Mouse (Mus musculus) cerebellum, adult 9-10 months (tissue): ENCODE measurements around the gene Rpl39.
A peak's percentile ranks its signal among the peaks of the same experiment; 100 is the strongest.
"Not testable (repeated sequence)": the region's sequence is repeated elsewhere in the genome, so short reads cannot be mapped to it uniquely, and the experiment has no call there.

ENCODE experiments used
- DNase-seq: peaks from one replicate; pipeline ENCODE4 v3.0.0; 2022

Gene Rpl39

DNA sequence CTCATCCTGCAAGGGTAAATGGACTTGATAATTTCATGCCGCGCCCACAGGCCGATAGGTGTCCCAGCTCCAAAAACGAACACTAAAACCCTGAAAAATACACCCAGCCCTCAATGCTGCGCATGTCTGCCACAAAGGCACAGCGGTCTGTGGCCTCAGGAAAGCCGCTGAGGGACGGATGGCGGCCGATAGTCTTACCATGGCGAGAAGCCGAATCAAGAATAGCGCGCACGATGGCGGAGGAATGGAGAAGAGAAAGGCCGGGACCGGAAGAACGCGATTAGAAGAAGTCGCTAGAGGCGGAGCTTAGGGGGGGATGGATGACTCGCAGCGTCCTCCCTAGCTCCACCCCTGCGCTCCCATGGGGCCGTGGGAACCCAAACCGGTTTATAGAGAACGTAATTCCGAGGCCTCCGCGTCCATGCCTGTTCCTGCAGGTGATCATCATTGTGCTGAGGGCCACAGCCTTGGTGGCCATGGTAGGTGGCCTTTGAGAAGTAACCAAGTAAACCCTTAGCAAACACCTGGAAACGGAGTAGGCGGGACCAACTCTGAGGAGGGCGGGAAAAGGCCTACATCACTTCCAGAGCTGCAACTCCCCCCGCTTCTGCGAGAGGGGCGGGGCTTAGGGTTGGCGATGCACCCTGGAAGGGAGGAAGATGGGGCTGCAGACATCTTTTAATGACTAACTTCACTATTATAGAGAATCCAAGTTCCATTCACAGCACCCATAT, at the start of gene Rpl39:
Gene Rpl39, minus strand, starts transcription at position 476 of the 734 bp plus-strand sequence.
- peak; percentile 92 for DNase-seq

GRCm38 (mm10) chrX:37126671-37127358, 41.6 kb upstream of the Rpl39 start, which contains the start of gene Nkap:
Nkap (plus strand) TSS chrX:37126795.
- DNase-seq: peak; percentile 81

DNA sequence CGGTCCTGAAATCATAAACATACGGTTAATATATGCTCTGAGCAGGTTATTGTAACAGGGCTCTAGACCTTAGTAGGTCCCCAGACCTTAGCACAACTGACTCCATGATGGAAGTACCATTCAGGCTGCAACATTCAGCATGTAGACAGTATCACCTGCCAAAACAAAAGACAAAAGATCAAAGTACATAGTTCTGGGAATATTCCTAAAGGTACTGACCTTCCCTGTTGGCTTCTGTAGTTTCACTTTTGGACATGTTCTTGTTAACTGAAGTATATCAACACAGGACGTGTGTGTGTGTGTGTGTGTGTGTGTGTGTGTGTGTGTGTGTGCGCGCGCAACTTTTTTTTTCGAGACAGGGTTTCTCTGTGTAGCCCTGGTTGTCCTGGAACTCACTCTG, 40.3 kb upstream of the Rpl39 start:
- no peak for DNase-seq

- no peak for DNase-seq
These were observed 35.0 kb upstream of the Rpl39 start for GRCm38 (mm10) chrX:37120212-37120611.

DNA sequence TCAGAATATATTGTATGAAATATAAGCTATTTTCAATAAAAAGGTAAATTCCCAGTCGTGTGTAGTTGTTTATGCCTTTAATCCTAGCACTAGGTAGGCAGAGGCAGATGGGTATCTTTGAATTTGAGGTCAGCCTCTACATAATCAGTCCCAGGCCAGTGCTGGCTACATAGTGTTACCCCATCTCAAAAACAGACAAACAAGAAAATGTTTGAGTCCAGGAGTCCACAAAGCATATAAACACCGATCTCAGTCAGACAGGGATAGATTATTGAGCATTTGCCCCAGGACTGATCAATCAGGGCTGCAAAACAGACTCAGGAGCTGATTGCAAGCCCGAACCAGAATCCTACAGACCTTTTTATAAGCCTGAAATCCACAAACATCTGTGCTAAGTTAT, 34.4 kb upstream of the Rpl39 start:
- DNase-seq: no peak

- DNase-seq: no peak
These were observed 31.9 kb upstream of the Rpl39 start for GRCm38 (mm10) chrX:37117085-37117484.

DNA sequence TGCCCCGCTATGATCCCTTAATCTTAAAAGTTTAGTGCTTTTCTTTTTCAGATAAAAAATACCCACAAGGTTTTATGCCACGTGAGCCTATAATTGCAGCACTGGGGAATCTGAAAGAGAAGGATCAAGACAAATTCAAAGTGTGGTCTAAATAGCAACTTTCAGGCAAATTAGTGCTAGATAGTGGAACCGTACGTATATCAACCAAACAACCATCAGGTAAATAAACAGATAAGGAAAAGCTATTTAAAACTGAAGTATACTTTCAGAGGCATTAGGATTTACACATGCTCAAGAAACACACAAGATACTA, 25.6 kb upstream of the Rpl39 start:
- no peak for DNase-seq

DNA sequence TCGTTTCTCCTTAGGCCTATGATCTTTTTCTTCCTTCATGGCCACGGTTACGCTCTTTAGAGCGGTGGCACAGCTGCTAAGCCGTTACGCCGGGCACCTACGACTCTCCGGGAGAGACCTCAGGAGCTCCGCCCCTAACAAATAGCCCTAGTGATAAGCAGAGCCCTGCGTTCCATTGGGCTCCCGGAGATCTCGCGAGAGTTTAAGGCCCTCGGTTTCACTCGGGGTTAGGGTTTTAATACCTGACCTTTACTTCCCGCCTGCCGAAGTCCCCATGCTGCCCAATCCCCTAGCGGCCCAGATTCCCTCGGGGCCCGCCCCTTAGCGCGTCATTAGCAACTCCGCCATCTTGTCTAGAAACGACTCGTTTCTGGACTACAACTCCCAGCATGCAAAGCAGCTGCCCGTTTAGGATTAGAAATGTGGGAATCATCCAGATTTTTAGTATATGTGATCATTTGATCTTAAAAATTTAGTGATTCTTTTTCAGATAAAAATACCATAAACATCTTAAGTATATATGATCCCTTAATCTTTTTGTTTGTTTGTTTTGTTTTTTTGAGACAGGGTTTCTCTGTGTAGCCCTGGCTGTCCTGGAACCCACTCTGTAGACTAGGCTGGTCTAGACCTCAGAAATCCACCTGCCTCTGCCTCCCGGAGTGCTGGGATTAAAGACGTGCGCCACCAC, 25.1 kb upstream of the Rpl39 start, which contains the start of gene Upf3b:
Gene Upf3b, minus strand, starts transcription at position 130 of the 688 bp plus-strand sequence.
- peak; percentile 95 for DNase-seq

GRCm38 (mm10) chrX:37109526-37110192, 24.5 kb upstream of the Rpl39 start:
- DNase-seq: no peak

DNA sequence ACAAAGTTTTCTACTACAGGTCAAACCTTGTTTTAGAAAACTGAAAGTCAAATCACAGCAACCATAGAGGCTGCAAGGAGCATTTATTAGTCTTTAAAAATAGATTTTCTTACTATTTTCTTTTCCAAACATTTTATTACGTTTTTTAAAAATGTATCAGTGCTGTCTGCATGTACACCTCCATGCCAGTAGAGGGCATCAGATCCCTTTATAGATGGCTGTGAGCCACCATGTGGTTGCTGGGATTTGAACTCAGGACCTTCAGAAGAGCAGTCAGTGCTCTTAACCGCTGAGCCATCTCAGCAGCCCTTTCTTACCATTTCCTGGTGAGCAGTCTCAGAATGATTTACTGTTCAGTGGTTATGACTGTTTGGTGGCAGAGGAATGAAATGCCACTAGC, 18.6 kb upstream of the Rpl39 start:
- no peak for DNase-seq

DNA sequence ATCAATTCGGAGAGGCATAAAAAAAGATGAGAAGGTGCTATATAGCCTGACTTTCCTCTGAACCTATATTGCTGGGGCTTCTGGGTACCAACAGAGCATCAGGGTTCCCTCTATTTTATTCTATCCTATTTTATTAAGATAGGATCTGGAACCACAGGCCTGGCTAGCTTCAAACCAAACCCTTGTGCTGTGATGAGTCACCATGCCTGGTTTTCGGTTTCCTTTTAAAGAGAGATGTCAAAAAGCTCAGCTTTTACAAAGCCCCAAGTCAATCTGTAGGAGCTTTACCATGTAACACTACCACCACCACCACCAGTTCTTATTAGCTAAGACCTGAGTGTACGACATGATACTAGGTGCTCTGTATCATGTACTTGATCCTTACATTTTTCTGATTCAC, 13.5 kb upstream of the Rpl39 start:
- no peak for DNase-seq

GRCm38 (mm10) chrX:37095106-37095768, 10.0 kb upstream of the Rpl39 start:
- no peak for DNase-seq

DNA sequence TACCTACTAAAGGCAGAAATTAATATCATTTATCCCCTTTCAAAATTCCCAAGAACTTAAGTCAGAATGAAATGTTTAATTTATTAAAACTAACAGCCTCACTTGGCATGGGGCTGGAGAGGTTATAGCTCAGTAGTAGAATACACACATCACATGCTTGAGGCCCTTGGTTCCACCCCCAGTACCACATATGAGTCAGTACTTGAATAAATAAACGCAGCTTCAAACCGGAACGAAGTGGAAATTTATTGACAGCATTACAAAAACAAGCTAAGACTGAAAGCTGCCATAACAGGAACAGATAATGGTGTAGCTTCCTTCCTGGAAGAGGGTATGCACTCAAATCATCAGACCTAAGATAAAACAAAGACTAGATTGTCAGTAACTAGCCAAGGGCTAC, 6.3 kb upstream of the Rpl39 start:
- DNase-seq: no peak

DNA sequence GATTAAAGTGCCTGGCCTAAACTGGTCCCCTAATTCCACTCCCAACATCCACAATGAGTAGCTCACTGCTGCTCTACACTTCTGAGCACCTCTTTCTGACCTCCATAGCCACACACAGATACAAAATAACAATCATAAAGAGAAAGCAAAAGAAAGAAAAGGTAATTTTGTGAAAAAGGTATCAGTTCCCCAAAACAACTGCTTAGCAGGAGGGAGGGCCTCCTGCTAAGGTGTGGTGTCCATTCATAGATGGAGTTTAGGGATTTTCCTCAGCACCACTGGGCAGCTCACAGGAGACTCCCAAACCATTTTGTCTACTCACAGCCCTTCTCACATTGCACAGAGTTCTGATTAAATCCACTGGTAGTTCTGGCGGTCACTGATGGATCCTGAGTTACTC, 3.6 kb upstream of the Rpl39 start:
- no peak for DNase-seq

DNA sequence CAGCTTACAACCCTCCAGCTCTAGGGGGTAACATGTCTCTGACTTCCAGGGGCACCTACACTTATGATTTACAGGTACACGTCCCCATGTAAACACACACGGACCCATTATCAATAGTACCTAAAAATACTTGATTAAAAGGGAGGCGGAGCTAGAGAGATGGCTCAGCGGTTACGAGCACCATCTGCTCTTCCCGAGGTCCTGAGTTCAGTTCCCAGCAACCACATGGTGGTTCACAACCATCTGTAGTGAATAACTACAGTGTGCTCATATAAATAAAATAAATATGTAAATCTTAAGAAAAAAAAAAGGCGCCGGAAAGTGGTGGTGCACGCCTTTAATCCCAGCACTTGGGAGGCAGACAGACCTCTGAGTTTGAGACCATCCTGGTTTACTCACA, 463 bp upstream of the Rpl39 start:
- DNase-seq: no peak

DNA sequence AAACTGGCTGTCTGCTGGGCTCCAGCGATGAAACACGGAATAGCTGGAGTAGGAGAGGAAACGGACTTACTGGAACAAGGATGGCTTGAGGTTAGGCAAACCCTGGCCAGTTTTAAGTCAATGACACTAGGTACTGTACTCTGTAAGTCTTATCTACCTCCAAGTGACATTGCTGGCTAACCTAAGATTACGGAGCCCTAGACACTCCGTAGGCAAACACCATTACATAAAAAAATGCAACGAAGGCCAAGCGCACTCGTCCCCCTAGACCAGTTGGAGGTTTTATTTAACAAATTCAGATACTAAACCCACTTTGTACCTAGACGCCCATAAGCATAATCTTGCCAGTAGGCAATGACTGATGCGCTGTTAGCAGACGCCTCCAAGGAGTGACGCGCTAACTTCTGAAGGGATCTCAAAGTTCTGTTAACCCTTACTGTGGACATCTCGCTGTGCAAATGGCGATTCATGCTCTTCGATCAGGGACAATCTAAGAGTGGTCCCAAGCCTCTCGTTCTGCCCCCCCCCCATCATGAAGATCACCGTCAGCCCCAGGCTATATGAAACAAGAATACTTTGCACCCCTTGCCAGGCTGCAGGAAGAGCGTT, 780 bp downstream of the Rpl39 start:
- DNase-seq: peak; percentile 38

DNA sequence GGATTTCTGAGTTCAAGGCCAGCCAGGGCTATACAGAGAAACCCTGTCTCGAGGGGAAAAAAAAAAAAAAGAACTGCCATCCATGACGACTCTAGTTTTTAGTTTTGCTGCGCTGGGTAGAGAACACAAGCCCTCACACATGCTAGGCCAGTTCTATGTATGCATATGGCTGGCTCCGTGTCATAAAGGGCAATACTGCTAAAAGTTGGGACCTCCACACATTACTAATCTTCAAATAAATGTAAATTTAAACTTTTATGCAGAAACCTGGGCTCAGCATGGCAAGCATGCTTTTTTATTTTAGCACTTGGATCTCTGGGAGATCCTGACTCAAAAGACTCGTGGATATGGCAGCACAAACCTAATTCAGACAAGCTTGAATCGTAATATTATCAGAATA, 4.0 kb downstream of the Rpl39 start:
- no peak for DNase-seq

GRCm38 (mm10) chrX:37080345-37080744, 4.9 kb downstream of the Rpl39 start:
- not testable (repeated sequence) for DNase-seq

GRCm38 (mm10) chrX:37076651-37077050, 8.6 kb downstream of the Rpl39 start:
- DNase-seq: no peak

DNA sequence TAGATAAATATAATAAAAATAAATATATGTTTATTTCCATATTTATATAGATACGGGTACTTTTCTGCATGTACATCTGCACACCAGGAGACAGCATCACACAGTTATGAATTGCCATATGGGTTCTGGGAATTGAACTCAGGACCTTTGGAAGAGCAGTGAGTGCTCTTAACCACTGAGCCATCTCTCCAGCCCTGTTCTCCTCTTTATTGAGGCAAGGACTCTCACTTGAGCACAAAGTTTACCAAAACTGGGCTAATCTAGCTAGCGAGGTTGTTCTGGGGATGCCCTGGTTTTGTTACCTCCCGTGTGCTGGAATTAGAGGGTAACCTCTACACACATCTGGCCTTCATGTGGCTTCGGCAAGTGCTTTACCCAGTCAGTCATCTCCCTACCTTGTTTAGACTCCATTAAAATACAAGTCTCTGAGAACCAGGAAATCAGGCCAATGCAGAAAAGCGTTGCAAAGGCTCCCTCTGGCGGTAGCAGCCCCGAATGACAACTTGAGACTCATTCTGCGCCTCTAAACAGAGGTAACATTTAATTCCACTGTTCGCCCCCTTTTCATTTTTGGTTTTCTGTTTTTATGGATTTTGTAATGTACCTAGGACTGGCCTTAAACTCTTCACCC, 10.8 kb downstream of the Rpl39 start:
- peak; percentile 65 for DNase-seq

DNA sequence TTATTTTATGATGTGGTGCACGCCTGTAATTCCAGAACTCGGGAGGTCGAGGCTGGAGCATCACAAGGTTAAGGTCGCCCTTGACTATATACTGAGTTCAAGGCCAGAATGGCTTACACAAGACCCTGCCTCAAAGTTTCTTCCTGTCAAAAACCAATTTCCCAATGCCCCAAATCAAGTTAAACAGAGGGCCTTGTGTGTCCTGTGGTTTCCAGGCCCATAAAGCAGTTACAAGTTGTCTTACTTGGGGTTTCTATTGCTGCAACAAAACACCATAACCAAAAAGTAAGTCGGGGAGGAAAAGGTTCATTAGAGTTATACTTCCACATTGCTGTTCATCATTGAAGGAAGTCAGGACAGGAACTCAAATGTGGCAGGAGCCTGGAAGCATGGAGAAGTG, 16.4 kb downstream of the Rpl39 start:
- no peak for DNase-seq

- no peak for DNase-seq
These were observed 17.9 kb downstream of the Rpl39 start for GRCm38 (mm10) chrX:37067299-37067698.
